Mouse (Mus musculus): ENCODE measurements around the gene Asprv1. TPM values are rescaled to one million over a fixed set of nuclear protein-coding genes. Genes with fewer than 3 reads are reported as not detected.

The Asprv1 gene
- polyA plus RNA-seq, 1 experiment from 2014 or later, result 1.3 TPM

DNA sequence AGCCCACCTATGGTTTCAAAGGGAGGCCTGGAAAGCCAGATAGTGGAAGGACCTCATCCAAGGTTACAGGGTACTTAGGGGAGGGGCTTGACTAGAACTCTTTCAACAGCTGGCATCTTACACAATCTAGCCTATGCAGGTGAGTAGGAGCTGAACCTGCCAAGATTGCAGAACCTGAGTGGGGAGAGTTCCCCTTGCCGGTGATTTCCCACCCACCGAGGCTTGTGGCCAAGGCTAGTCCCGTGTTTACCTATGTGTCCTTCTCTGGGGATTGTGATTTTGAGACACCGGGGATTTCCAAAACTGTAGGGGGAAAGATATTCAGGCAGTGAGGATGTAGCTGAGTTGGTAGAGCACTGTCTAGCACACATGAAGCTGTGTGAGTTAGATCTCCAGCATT is 12.7 kb upstream of the Asprv1 start:
- ATAC-seq (ENCODE audit: insufficient number of reproducible peaks, insufficient read depth, low FRiP score, low TSS enrichment, low read depth), result no peak
- Histone ChIP-seq H3K36me3 (no peaks in the 10 kb centered on the region), H3K27ac (no peak overlapping the region), H3K9ac (replicated peaks) (no peak overlapping the region), H3K4me1 (replicated peaks) (0 out of 2 replicates have a peak, but pooled peaks cover 5% of the 10 kb centered on the region), H3K4me3 (replicated peaks) (no peak overlapping the region), H3K27me3 (peaks cover 11% of the 10 kb centered on the region), H3K4me2 (no peak overlapping the region), H3K9me3 (no peaks in the 10 kb centered on the region)
- 94% methylated on average over 4 of the region's 4 CpGs for WGBS

DNA sequence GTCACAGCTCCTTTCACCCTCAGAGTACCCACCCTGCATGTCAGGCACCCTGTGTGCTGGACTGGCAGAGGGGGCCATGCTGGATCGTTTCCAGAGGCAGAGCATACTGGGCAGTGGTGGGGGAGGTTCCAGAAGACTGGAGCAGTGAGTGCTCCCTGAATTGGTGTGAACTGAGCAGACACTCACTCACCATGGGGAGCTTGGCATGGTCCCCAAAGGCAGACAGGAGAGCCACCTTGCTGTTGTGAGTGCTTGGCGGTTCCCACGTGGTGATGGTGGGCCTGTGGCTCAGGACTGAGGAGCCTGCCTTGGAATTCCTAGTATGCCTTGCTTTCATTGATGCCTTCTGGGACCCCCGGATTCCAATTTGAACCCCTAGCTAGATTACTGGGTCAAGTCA is 4.8 kb upstream of the Asprv1 start:
- no peak overlapping the region for H3K9ac ChIP-seq (replicated peaks)
- H3K27ac ChIP-seq, result 0 out of 2 replicates have a peak overlapping the region, but pooled peaks have one; percentile 24
- H3K4me2 ChIP-seq, result no peak overlapping the region; the same call in 1 of the 2 replicates
- H3K4me1 ChIP-seq (replicated peaks), result peaks cover 34% of the 10 kb centered on the region
- H3K36me3 ChIP-seq, result no peaks in the 10 kb centered on the region
- no peak for ATAC-seq (ENCODE audit: insufficient number of reproducible peaks, insufficient read depth, low FRiP score, low TSS enrichment, low read depth)
- H3K4me3 ChIP-seq (replicated peaks), result no peak overlapping the region
- peaks cover 46% of the 10 kb centered on the region for H3K27me3 ChIP-seq
- no peaks in the 10 kb centered on the region for H3K9me3 ChIP-seq
- WGBS, result 76% methylated on average over 4 of the region's 4 CpGs

DNA sequence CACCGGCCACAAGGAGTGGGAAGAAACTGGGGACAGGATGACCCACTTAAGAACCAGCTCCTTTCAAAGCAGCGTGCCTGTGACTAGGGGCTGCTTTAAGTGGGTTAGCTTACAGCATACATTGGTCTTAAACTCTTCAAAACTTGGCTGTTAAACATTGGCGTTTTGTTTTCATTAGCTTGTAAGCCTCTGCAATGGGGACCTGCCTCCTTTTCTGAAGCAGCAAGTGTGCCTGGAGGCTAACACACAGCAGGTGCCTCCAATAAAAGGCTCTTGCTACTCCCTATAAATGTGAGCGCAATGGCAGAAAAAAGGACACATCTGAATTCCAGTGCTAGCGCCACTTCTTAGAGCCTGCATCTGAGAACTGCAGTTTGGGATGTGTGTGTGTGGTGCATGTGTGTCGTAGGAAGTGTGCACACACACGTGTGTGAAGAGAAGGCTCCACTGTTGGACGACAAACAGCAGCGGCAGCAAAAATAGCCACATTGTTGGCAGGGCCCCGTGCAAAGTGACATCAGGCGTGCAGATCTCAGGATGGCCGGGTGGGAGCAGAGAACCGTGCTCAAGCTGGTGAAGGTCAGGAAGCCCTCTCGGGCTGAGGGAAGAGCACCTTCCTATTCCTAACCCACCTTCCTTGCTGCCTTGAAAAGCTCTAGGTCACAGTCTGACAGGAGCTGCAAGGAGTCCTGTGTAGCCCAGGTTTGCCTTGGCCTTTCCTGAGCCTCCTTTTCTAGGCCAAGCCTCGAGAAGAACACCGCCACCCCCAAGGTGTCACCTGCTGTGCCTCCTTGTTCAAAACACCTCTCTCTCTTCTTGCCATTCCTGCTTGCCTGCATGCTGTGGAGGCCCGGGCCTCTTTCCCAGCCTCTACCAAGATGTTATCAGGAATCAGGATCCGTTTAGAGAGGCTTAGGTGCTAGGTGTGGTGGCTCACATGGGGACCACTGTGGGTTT is 3.6 kb upstream of the Asprv1 start:
- peak overlapping the region; percentile 46 for H3K4me2 ChIP-seq
- 26% methylated on average over 18 of the region's 18 CpGs for WGBS
- peak; percentile 63; the same call in 1 of the 2 replicates for ATAC-seq (ENCODE audit: insufficient number of reproducible peaks, insufficient read depth, low FRiP score, low TSS enrichment, low read depth)

DNA sequence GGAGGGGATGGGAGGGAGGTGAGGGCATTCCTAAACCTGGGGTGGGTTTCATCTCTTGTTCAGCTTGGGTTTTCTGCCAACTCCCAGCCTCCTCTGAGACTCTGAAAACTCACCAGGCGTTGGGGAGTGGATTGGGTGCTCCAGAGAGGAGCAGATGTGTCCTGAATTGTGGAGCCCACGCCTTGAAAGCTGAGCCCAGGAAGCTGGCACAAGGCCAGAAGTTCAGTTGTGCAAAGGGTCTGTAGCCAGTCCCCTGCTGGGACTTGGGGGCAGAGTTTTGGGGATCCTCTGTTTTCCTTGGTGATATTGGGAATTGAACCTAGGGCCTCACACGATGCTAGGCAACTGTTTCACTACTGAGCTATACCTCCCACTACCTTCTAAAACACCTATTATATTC is 2.2 kb downstream of the Asprv1 start:
- H3K27ac ChIP-seq, result no peak overlapping the region
- WGBS, result 78% methylated on average over 3 of the region's 3 CpGs
- H3K4me2 ChIP-seq, result no peak overlapping the region
- ATAC-seq (ENCODE audit: insufficient number of reproducible peaks, insufficient read depth, low FRiP score, low TSS enrichment, low read depth), result no peak
- H3K36me3 ChIP-seq, result no peaks in the 10 kb centered on the region
- H3K9ac ChIP-seq (replicated peaks), result no peak overlapping the region
- peaks cover 55% of the 10 kb centered on the region for H3K27me3 ChIP-seq
- peaks cover 14% of the 10 kb centered on the region for H3K4me1 ChIP-seq (replicated peaks)
- no peak overlapping the region for H3K4me3 ChIP-seq (replicated peaks)
- no peaks in the 10 kb centered on the region for H3K9me3 ChIP-seq

More for the DNA sequence above, 3.6 kb upstream of the Asprv1 start:
- Histone ChIP-seq H3K4me1 (replicated peaks) (peaks cover 34% of the 10 kb centered on the region), H3K27me3 (peaks cover 53% of the 10 kb centered on the region), H3K9ac (replicated peaks) (no peak overlapping the region; the same call in 1 of the 2 replicates), H3K27ac (peak overlapping the region; percentile 84), H3K4me3 (replicated peaks) (no peak overlapping the region), H3K36me3 (no peaks in the 10 kb centered on the region), H3K9me3 (no peaks in the 10 kb centered on the region)

DNA sequence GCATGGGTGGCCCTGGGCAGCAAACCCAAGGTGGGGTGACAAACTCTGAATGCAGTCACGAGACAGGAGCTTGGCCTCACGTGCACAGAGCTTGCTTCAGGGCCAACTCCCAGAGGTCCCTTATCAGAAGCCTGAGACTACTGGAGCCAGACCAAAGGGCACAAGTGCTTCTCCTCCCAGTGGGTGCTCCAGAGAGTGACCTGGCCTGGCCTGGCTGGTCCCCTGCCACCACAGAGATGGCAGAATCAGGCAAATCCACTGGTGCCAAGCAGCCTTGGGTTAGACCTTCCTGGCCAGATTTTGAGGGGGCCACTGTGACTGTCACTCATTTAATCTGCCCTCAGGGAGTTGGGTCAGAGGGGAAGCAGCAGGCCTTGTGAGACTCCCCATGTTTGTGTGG is 8.5 kb downstream of the Asprv1 start:
- Histone ChIP-seq H3K36me3 (no peaks in the 10 kb centered on the region), H3K4me3 (replicated peaks) (no peak overlapping the region), H3K9me3 (no peaks in the 10 kb centered on the region), H3K27me3 (peaks cover 8% of the 10 kb centered on the region), H3K9ac (replicated peaks) (no peak overlapping the region), H3K27ac (no peak overlapping the region), H3K4me2 (no peak overlapping the region), H3K4me1 (replicated peaks) (peaks cover 13% of the 10 kb centered on the region)
- no peak for ATAC-seq (ENCODE audit: insufficient number of reproducible peaks, insufficient read depth, low FRiP score, low TSS enrichment, low read depth)
- 73% methylated on average over 2 of the region's 2 CpGs for WGBS

- Histone ChIP-seq H3K27ac (peak overlapping the region; percentile 50; the same call in 1 of the 2 replicates), H3K4me3 (replicated peaks) (no peak overlapping the region), H3K9me3 (no peaks in the 10 kb centered on the region), H3K9ac (replicated peaks) (no peak overlapping the region), H3K4me1 (replicated peaks) (peaks cover 13% of the 10 kb centered on the region), H3K4me2 (no peak overlapping the region), H3K36me3 (no peaks in the 10 kb centered on the region), H3K27me3 (peaks cover 7% of the 10 kb centered on the region)
- ATAC-seq (ENCODE audit: insufficient number of reproducible peaks, insufficient read depth, low FRiP score, low TSS enrichment, low read depth), result no peak
- 69% methylated on average over 4 of the region's 4 CpGs for WGBS
Measured at GRCm38 (mm10) chr6:86637171-86637835, 9.3 kb downstream of the Asprv1 start.

- ATAC-seq (ENCODE audit: insufficient number of reproducible peaks, insufficient read depth, low FRiP score, low TSS enrichment, low read depth), result no peak
- 22% methylated on average over 2 of the region's 2 CpGs for WGBS
- peak overlapping the region; percentile 50; the same call in 1 of the 2 replicates for H3K27ac ChIP-seq
Measured at GRCm38 (mm10) chr6:86637860-86638259, 9.9 kb downstream of the Asprv1 start.

GRCm38 (mm10) chr6:86638434-86638833 is 10.5 kb downstream of the Asprv1 start:
- Histone ChIP-seq H3K4me2 (no peak overlapping the region), H3K9ac (replicated peaks) (no peak overlapping the region), H3K27me3 (peaks cover 6% of the 10 kb centered on the region), H3K36me3 (no peaks in the 10 kb centered on the region), H3K4me3 (replicated peaks) (no peak overlapping the region), H3K9me3 (no peaks in the 10 kb centered on the region), H3K27ac (no peak overlapping the region), H3K4me1 (replicated peaks) (peaks cover 8% of the 10 kb centered on the region)
- no peak for ATAC-seq (ENCODE audit: insufficient number of reproducible peaks, insufficient read depth, low FRiP score, low TSS enrichment, low read depth)
- WGBS, result 15% methylated on average over 2 of the region's 2 CpGs

More at GRCm38 (mm10) chr6:86637860-86638259, 9.9 kb downstream of the Asprv1 start:
- Histone ChIP-seq H3K4me3 (replicated peaks) (no peak overlapping the region), H3K4me1 (replicated peaks) (peaks cover 8% of the 10 kb centered on the region), H3K36me3 (no peaks in the 10 kb centered on the region), H3K9ac (replicated peaks) (no peak overlapping the region), H3K9me3 (no peaks in the 10 kb centered on the region), H3K27me3 (peaks cover 7% of the 10 kb centered on the region), H3K4me2 (no peak overlapping the region)

DNA sequence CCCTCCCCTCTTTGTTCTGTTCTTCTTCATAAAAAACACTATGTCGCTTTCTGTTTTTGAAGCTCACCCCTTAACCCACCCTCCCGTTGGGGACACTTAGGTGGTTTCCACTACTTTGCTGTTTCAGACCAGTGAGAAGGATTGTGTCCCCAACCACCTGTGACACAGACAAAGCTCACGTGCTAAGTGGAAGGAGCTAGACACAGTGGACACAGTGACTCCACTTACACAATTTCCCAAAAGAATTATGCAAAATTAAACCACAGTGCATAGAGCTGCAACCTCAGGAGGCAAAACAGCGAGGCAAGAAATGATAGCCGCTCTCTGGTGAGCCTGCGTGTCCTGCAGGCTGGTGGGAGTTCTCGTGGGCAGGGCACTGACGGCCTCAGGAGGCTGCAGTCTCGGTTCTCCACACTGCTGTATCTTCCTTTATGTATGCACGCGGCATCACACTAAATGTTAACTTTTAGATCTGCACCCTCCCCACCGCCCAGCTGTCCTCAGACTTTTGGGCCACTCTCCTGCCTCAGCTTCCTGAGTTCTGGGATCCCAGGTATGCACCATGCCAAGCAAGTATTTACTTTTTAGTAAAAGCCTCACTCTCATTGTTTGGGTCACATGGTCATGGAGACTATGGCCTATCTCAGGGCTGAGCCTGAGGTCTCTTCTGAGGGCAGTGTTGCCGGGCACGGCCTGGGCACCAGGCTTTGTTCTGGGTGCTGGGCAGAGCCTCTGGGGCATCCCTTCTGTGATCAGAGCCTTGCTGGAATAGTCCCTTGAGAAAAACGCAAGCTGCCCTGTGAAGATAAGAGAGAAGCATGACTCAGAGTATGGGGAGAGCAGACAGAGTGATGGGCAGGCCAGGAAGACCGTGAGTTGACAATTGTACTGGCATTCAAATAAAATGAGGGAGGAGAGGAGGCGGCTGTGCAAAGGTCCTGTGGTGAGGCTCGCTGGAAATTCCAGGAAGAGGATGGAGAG is 11.5 kb downstream of the Asprv1 start:
- 83% methylated on average over 18 of the region's 18 CpGs for WGBS
- Histone ChIP-seq H3K9me3 (no peaks in the 10 kb centered on the region), H3K4me2 (no peak overlapping the region), H3K4me3 (replicated peaks) (no peak overlapping the region), H3K4me1 (replicated peaks) (peaks cover 8% of the 10 kb centered on the region), H3K9ac (replicated peaks) (no peak overlapping the region), H3K36me3 (no peaks in the 10 kb centered on the region), H3K27ac (no peak overlapping the region), H3K27me3 (no peaks in the 10 kb centered on the region; the same call in 1 of the 2 replicates)
- no peak; the same call in 1 of the 2 replicates for ATAC-seq (ENCODE audit: insufficient number of reproducible peaks, insufficient read depth, low FRiP score, low TSS enrichment, low read depth)

DNA sequence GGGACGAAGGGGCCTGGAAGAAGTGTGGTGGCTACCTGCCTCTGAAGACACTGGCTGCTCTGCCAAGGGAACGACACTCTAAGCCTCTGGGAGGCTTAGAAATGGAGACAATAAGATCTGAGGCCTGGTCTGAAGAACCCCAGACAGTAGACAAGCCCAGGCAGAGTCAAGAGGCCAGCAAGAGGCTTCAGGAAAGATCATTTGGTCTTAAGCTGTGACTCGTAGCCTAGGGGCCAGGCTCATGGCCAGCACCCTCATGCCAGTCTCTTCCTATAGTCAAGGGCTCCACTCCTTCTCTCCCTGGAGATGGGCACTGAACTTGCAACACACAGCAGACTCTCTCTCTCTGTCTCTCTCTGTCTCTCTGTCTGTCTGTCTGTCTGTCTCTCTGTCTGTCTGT is 12.2 kb downstream of the Asprv1 start:
- no peak overlapping the region for H3K4me2 ChIP-seq
- no peak overlapping the region for H3K27ac ChIP-seq
- H3K27me3 ChIP-seq, result no peaks in the 10 kb centered on the region
- no peaks in the 10 kb centered on the region for H3K36me3 ChIP-seq
- H3K4me3 ChIP-seq (replicated peaks), result no peak overlapping the region
- WGBS, result 82% methylated on average over 3 of the region's 3 CpGs
- no peak overlapping the region for H3K9ac ChIP-seq (replicated peaks)
- H3K9me3 ChIP-seq, result no peaks in the 10 kb centered on the region
- H3K4me1 ChIP-seq (replicated peaks), result peaks cover 8% of the 10 kb centered on the region
- no peak for ATAC-seq (ENCODE audit: insufficient number of reproducible peaks, insufficient read depth, low FRiP score, low TSS enrichment, low read depth)
